Comparison of ENCODE assay signal across 7 mouse cellular contexts in the genomic region with DNA sequence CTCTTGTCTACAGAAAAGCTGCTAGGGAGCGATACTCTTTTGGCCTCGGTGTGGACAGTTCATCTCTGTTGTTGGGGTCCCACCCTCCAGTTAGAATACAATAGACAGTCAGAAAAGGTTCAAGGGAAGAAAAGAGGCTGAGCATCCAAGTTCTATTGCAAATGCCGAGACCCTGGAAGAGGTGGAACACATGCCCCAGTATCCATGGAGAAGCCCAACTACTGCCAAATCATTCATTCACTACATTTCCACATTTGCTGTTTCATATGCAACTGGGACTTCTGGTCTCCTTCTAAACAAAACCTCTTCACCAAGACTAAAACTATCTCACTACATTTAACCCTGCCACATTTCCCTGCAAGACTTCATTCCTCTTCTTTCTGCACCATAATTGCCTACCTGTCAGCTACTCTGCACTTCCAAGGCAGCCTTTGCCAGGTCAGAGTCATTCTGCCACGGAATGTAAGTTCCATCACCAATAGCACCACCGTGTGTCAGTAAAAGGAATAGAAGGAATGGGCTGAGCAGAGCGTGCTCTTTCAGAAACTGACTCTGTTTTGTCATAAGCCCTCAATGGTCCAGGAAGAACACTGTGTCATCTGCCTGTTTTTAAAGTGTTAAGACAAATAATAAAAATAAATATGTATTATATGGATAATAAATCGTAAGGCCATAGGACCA.
DNase-seq lines count a peak whose midpoint lies in the region; TF ChIP-seq lines count a peak whose summit lies in the region.

No protein-coding gene starts in this region.

- no peak for TF ChIP-seq POLR2A in liver, adult 2 months (IDR thresholded peaks at IDR 0.05; ENCODE audit: extremely low read depth, insufficient read depth, low read length)
- TF ChIP-seq POLR2A in kidney, adult 2 months (IDR thresholded peaks at IDR 0.05; ENCODE audit: low read depth, low read length): no peak

- 41% methylated on average over 7 of the region's 7 CpGs for WGBS in liver, adult 2 months
- WGBS in embryonic facial prominence, embryonic 10.5 days: 38% methylated on average over 7 of the region's 7 CpGs
- 46% methylated on average over 7 of the region's 7 CpGs for WGBS in kidney, adult 2 months

- H3K9me3 ChIP-seq in embryonic facial prominence, embryonic 10.5 days: no peaks in the 10 kb centered on the region

- no peaks in the 10 kb centered on the region for H3K27me3 ChIP-seq in liver, adult 2 months (ENCODE audit: control insufficient read depth, insufficient read depth, low read length)
- no peaks in the 10 kb centered on the region for H3K27me3 ChIP-seq in embryonic facial prominence, embryonic 10.5 days (replicated peaks; ENCODE audit: low read depth, poor library complexity, severe bottlenecking)
- H3K27me3 ChIP-seq in kidney, adult 2 months (replicated peaks; ENCODE audit: control insufficient read depth, insufficient read depth, low read length): no peaks in the 10 kb centered on the region

- no peak overlapping the region for H3K27ac ChIP-seq in liver, adult 2 months (replicated peaks; ENCODE audit: insufficient read depth, low read depth, low read length)
- no peak overlapping the region for H3K27ac ChIP-seq in embryonic facial prominence, embryonic 10.5 days (replicated peaks)
- H3K27ac ChIP-seq in kidney, adult 2 months (ENCODE audit: insufficient read depth, low read depth, low read length): no peak overlapping the region

- peak; percentile 49; the same call in 1 of the 2 replicates for TF ChIP-seq CTCF in liver, adult 2 months (IDR thresholded peaks at IDR 0.05; ENCODE audit: low read depth, low read length)
- TF ChIP-seq CTCF in kidney, adult 2 months (conservative IDR thresholded peaks at IDR 0.05; ENCODE audit: insufficient read depth, insufficient read length, low read depth, low read length): peak; percentile 78

- H3K4me3 ChIP-seq in liver, adult 2 months (ENCODE audit: insufficient read depth, low read depth, low read length): no peak overlapping the region
- H3K4me3 ChIP-seq in embryonic facial prominence, embryonic 10.5 days: no peak overlapping the region
- H3K4me3 ChIP-seq in kidney, adult 2 months (ENCODE audit: insufficient read depth, low read depth, low read length): no peak overlapping the region

- H3K9ac ChIP-seq in liver, adult 2 months (ENCODE audit: low read depth, low read length): no peak overlapping the region

- H3K36me3 ChIP-seq in liver, adult 2 months (ENCODE audit: control insufficient read depth, insufficient read depth, low read length): no peaks in the 10 kb centered on the region
- no peaks in the 10 kb centered on the region for H3K36me3 ChIP-seq in embryonic facial prominence, embryonic 10.5 days (replicated peaks)
- no peaks in the 10 kb centered on the region for H3K36me3 ChIP-seq in kidney, adult 2 months (ENCODE audit: control insufficient read depth, insufficient read depth, low read length)

- peak; percentile 51 for DNase-seq in liver, adult 2 months (ENCODE audit: extremely low read depth, low read depth, low spot score)
- DNase-seq in liver: no peak
- DNase-seq in adrenal gland, postnatal 36 days: peak; percentile 17 to 46
- peak; percentile 26 for DNase-seq in embryonic facial prominence, embryonic 10.5 days (ENCODE audit: low spot score)
- peak; percentile 57 for DNase-seq in kidney, adult 2 months
- DNase-seq in lung, postnatal 14 days: peak; percentile 56
- peak; percentile 22 for DNase-seq in right cerebral cortex, postnatal 14 days

- H3K4me1 ChIP-seq in liver, adult 2 months (ENCODE audit: control insufficient read depth, insufficient read depth, low read length): no peaks in the 10 kb centered on the region
- no peaks in the 10 kb centered on the region for H3K4me1 ChIP-seq in embryonic facial prominence, embryonic 10.5 days
- H3K4me1 ChIP-seq in kidney, adult 2 months (ENCODE audit: control insufficient read depth, insufficient read depth, low read length): no peaks in the 10 kb centered on the region

- H3K79me2 ChIP-seq in liver, adult 2 months (ENCODE audit: control insufficient read depth, insufficient read depth, low read length): no peaks in the 10 kb centered on the region
